Mouse (Mus musculus): ENCODE data around the gene Gpc4.
A peak's percentile ranks its signal among the peaks of the same experiment; 100 is the strongest.

Gene Gpc4

DNA sequence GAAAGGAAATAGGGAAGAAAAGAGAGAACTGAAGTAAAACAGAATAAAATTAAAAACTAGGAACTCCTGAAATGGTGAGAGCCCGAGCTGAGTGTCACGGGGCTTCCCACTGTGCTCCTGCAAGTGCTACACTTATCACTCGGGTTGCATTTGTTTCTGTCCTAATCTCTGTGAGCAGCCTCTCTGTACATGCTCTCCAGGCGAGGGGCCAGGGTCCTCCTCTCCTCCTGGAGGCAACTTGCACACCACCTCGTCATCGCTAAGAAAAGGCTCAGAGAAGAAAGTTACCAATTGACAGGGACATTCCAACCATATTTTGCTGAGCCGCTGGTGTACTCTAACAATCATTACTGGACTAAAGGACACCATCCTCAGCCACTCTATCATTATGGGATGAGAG is 14.0 kb downstream of the Gpc4 start:
- no peak for DNase-seq (ENCODE audit: low spot score in 2 of 2)

DNA sequence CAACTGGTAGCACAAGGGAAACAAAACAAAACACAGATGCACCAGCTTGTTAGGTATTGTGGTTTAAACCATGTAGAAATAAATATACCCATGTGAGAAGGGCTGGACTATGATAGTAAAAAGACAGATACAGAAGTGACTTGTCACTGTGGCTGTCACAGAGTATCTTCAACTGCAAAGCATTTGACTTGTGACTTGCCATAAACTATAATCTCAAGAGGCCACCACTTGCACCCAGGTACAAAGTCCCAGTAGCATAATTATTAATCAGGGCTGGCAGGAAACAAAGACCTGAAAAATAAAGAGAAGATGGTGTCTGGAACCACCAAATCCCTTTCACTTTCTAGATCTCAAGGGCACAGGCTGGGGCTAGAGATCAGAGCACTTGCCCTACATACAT is 19.5 kb downstream of the Gpc4 start:
- DNase-seq (ENCODE audit: low spot score in 2 of 2) = no peak

DNA sequence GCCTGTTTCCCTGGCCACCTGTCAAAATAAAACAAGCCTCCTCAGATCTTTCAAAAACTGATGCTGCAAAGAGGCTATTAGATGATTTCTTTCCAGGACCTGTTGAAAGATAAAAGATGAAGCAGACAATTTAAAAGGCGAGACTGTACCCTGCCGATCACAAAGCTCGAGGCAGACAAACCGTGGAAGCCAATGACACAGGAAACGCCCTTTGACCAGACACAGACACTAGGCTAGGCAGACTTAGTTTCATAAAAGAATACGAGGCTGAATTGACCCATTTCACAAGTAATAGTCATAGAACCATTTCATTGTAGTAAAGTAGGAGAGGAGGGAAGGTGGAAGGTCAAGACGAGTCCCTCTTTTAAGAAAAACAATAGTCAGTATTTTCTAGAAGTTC is 20.6 kb downstream of the Gpc4 start:
- no peak for DNase-seq (ENCODE audit: low spot score in 2 of 2)

DNA sequence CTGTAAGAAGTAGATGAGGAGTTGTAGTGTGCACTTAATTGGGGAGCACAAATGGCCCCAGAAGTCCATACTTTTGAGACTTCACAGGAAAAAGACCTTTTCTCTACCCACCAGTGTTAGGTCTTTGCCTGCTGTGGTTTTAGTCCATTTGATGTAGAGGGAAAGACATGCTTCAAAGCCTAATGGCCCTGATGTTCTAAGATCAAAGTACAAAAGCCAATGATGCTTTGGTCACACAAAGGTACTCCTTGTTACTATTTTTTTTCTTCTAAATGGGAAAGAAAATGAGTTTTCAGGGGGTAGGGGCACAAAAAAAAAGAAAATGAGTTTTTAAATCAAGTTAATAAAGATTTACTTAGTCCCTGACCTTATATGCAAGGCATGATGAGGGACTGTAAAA is 24.7 kb downstream of the Gpc4 start:
- DNase-seq (ENCODE audit: low spot score in 2 of 2) = no peak

DNA sequence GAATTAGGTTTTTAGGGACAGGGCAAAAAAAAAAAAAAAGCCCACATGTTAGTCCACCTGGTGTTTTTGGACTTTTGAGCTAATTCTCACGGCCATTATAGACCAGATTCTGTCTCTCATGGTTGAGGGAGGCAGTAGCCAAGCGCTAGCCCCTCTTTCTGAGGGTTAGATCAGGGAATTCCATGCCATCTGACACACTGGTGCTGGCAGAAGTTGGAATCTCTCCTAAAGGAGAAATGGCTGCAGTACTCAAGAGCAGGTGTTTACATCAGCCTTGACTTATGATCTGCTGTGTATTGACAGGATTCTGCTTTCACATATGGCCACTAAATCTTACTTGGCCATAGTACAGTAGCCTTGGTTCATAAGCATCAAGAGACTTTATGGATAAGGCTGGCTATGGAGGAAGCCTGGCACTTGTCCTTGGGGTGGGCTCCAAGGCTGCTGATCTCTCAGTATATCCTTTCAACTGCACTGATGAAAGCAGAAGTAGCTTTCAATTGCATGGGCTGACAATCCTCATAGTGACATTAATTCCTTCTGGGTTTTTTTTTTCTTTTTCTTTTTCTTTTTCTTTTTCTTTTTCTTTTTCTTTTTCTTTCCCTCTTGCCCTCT is 26.5 kb downstream of the Gpc4 start:
- DNase-seq (ENCODE audit: low spot score in 2 of 2) = no peak

DNA sequence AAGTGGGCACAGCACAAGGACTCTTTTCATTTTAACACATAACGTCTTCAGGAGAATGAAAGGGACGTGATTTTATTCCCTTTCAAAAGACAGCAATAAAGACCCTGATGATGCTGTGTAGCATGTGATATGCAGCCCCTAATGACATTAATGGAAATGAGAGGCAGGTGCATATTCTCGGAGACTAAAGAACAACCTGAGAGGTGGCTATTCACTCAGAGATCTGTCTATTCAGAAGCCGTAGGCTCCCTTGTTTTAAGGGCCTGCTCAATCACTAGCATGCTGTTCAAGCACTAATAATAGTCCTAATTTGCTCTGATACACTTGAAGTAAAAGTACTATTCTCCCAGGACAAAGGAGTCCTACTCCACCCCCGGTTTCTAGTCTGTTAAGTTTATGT is 27.0 kb downstream of the Gpc4 start:
- DNase-seq (ENCODE audit: low spot score in 2 of 2) = no peak

DNA sequence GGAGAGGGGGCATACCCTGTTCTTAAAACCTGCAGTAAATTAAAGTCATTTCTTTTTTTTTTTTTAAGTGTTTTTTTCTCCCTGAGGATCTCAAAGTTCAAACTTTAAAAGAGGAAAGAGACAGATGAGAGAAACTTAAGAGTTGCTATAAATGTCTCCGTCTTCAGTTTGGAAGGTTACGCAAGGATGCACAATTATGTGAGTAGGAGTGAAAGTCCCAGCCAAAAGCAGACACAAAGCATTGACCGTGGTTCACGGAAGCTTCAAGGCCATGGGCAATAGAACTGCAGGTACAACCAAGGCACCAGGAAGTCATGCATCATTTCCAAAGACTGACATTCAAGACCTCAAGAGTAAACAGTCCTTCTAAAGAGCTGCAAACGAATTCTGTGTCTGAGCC is 28.5 kb downstream of the Gpc4 start:
- no peak for DNase-seq (ENCODE audit: low spot score in 2 of 2)

DNA sequence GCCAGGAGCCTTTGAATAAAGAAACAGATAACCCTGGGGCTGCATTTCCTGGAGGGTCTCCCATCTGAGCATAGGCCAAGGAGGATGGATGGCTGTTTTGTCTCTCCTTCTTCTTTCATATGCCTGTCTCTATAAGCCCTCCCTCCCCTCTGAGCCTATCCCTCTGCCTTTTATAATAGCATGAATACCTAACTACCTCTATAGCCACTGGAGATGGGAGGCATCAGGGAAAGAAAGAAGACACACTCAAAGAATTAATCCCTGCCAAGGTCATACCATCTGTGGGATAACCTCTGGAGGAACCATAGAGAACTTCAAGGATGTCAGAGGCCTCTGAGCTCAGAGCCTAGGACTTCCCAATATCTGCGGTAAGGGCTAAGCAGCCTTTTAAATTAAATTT is 35.4 kb downstream of the Gpc4 start:
- no peak for DNase-seq (ENCODE audit: low spot score in 2 of 2)

DNA sequence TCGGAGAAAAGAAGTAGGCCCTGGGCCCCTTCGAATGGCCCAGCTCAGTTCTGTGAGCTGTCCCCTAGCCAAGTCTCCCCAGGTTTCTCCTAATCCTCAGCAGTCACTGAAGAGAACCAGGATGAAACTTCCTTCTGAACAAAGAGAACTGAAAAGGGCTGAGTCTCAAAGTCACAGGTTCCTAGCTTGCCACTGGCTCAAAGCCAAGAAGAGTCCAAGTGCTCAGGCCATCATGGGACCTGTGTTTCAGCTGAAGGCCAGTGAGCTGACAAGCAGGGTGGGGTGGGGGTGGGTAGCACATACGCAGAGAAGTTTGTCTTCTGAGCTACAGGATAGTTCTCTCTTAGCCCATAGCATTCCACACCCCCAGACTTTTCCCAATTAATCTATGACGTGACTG is 36.3 kb downstream of the Gpc4 start:
- DNase-seq (ENCODE audit: low spot score in 2 of 2) = no peak

DNA sequence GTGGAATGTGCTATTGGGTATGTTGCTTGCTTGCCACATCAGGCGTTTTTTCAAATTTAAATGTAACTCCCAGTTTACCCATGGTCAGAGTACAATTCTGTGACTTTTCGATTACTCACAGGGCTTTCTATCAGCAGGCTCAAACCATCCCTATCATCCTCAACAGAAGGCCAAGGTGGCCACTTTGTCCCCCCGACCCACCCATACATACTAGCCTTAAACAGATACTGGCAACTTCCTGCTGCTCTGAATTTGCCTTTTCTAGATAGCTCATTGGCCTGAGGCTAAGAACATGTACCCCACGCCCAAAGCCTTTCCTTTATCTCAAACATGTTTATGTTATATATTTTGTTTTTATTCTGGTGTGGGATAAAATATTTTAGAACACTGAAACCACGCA is 51.4 kb downstream of the Gpc4 start:
- no peak for DNase-seq (ENCODE audit: low spot score in 2 of 2)

DNA sequence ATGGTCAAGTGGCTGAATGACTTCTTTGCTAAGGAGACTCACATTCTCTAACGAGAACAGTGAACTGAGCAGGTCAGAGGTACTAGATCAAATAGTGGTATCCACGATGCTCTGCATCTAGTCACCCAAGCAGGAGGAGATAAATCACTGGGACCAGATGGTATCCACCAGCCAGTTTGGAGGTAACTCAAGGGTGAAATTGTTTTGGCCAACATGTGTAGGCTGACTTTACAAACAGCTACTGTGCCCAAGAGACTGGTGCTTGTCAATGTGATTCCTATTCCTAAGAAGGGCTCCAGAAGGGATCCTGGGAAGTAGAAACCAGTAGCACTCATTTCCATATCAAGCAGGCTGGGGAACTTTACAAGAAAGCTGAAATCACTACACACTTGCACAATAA is 55.4 kb downstream of the Gpc4 start:
- DNase-seq (ENCODE audit: low spot score in 2 of 2) = no peak

DNA sequence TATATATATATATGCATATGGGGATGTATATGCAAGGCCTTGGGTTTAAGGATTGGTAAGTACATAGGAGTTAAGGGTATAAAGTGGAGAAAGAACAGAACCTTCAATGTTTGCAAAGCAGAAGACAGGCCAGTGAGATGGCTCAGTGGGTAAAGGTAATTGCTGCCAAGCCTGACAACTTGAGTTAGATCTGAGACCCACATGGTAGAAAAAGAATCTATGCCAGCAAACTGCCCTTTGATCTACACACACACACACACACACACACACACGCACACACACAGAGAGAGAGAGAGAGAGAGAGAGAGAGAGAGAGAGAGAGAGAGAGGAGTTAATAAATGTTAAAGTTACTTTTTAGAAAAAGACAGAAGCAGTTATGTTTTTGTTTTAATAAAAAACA is 56.1 kb downstream of the Gpc4 start:
- no peak for DNase-seq (ENCODE audit: low spot score in 2 of 2)

DNA sequence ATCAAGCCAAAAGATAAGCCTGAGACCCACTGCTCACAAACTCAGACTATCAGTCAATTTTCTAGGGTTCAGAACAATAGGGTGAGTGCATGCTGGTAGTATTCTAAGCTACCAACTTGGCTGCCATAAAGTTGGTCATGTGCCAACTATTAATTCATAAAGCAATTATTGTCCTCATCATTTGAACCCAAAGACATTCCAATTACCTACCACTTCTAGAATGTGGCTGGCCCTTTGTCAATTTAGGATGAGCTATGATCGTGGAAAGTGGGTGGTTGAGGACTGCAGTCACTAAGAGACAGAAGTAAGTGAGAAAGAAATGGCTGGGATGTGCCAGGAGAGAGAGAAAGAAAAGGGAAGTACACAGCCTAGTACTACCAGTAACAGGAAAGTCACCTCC is 61.3 kb downstream of the Gpc4 start:
- DNase-seq (ENCODE audit: low spot score in 2 of 2) = no peak

DNA sequence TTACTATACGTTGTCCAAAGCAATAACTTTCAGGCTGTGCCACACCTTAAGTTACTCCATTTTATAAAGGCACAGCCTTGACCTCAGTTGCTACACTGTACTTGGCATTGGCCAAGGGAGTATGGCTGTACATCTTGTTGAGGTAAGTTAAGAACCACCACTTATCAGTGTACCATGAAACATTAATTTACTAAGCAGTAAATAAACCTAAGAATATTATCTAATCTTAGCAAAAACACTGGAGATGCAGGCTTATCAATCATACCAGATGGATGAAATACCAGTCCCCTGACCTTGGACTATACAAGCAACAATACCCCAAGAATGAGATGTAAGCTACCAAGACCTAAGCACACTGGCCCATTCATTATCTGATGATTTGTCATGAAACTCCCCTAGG is 63.1 kb downstream of the Gpc4 start:
- no peak for DNase-seq (ENCODE audit: low spot score in 2 of 2)

DNA sequence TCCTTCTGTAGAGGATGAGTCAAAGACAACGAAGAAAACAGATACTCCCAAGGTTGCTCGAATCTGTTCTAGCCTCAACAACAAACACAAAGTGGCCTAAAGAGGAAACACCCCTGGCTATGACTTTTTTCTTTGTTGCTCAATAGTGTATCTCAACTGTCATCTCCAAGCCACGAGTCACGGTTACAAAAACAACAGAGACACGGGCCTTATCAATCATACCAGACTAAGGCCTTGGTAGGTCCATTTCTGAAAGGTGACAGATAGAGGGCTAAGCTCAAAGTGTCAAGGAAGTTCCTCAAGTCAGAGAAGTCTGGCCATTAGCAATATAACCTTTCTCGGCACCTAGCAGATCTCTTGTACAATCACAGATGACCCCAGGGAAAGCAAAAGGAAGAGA is 63.6 kb downstream of the Gpc4 start:
- no peak for DNase-seq (ENCODE audit: low spot score in 2 of 2)

DNA sequence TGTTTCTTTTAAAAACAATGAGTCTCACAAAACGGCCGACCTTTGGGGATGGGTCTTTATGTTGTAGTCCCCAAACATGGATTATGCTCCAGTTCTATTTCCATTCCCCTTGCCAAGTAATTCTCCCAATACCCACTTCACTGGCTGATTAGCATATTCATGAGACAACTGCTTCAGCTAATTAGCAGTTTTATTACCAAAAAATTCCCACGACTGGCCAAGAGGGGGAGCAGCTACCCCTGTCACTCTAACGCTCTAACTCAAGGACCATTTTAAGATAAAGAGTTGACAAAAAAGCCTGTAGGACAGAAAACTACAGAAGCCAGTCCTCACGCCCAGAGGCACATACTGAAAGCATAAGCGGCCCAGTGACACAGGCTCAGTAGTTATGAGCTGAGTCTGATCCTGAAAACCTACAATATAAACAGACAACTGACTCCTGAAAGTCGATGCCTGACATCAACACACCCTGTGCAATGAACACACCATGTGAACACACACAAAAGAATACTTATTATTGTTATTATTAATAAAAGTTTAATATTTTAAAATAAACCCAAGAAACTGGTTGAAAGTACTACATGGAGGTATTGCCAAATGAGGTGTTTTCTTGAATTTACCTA is 77.2 kb downstream of the Gpc4 start:
- DNase-seq (ENCODE audit: low spot score in 2 of 2) = no peak

DNA sequence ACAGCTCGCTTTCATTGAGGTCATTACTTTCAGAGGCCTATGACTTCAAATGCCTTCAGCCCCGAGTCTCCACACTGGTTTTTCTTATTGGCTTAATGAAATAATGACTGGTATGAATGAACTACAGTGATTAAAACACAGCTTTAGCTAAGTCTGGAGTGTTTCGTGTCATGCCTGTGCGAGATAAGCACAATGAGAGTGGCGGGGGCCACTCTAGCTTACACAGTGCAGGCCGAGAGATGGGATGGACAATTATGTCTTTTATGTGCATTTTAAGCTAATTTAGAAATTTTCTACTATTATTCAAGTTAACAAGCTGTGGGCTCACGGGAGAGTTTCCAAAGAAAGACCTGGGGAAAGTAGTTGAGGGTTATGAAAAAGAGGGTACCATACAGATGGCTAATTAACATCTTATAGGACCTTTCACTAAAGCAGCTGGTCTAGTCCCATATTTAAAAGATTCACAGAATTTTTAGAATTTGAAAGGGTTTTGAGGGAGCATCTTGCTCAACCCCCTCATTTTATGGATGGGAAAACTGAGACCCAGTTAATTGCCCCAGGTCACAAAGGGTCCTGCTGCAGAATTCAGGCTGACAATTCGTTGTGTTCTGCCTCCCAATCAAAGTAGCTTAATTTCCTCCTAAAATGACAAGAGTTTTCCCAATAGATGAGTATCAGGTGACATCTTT is 78.0 kb downstream of the Gpc4 start:
- no peak for DNase-seq (ENCODE audit: low spot score in 2 of 2)

DNA sequence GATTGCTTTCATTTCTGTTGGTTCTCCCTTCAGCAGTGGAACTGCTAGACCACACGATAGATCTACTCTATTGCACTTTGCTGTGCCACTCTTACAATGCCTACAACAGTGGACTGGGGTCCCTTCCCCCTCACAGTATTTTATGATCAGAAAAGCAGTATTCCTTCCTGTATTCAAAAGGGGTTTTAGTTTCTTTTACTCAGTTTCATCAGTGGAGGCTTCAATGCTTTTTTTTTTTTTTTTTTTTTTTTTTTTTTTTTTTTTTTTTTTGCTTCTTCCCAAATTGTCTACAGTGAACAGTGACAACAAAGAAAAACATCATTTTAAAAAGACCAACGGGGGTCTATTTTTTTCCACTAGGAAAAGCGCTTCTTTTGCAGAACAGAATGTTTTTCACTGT is 81.5 kb downstream of the Gpc4 start:
- DNase-seq (ENCODE audit: low spot score in 2 of 2) = no peak

DNA sequence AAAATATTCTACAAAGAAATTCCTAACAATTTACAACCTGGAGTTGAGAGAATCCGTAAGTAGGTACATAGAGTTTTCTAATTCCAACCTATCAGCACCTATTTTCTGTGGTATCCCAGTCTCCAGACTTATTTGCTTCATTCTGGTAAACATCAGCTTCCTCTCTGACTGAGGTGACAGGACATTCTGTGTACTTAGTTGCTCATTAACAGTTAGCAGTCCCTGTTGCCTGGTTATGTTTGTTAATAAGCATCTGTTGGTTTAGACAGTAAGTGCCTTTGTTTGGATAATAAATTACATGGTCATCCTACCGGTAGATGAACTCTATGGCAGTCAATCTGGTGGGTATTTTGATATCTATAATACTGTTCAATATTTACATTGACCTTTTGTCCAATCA is 92.6 kb downstream of the Gpc4 start:
- no peak for DNase-seq (ENCODE audit: low spot score in 2 of 2)

DNA sequence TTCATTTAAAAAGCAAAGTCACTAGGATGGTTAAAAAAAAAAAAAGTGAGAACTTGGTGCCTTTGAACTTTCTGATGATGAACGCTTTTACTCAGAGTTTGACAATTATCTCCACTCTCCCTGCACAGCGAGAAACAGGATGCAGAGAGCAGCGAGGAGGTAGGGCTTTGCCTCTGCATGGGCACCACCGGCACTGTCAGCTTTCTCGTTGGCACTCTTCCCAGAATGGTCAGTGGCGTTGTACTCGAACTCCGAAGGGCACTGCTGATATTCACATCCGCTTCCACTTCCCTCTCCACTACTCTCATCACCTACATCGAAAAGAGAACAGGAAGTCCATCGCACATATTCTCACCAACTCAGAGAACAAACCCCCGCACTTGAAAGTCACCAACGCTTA is 111.6 kb downstream of the Gpc4 start:
- DNase-seq (ENCODE audit: low spot score in 2 of 2) = peak; percentile 1

DNA sequence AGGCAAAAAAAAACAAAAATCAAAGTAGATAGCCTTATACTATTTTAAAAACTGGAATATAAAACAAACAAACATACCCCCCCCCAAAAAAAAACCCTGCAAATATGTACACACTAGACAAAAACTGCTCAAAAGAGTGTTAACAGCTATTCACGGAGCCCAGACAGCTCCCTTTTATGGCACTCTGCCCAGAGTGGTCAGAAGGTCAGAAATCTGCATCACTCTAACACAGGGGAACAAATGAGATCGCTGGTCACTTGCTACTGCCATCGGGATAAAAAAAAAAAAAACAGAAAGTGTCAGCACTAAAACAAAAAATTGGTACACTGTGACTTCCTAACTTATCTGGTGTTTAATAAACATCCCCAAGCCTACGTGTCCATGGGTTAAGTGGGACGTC is 113.0 kb downstream of the Gpc4 start:
- no peak for DNase-seq (ENCODE audit: low spot score in 2 of 2)

DNA sequence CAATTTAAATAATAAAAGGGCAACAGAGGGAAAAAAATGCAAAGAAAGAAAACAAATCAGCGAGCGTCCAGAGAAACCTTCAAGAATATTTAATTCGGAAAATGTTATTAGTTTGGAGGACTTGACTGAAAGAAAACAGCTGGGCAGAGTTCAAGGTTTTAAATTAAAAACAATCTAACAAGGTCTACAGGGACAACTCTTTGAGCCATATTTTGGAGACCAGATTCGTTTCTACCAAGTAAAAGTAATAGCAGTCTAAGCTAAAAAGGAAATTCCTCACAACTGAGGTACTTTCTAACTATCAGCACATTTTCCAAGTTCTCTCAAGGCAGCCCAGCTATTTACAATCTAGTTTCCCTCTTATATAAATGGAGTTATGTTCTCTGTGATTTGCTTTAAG is 114.1 kb downstream of the Gpc4 start:
- no peak for DNase-seq (ENCODE audit: low spot score in 2 of 2)

DNA sequence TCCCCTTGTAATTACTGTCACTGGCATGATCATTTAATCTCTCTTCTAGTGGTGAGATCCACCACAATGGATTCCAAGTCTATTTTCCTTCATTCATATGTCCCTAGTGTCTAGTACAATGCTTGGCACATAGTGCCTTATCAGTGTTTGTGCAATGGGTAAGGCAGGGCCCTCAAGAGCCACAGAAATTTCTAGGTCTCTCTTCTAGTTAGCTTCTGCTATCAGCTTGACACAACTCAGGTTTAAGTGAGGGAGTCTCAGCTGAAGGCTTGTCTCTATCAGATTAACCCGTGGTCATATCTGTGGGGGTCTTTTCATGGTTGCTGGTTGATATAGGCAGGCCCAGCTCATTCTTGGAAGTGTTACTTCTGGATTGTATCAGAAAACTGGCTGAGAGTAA is 125.2 kb downstream of the Gpc4 start:
- no peak for DNase-seq (ENCODE audit: low spot score in 2 of 2)

DNA sequence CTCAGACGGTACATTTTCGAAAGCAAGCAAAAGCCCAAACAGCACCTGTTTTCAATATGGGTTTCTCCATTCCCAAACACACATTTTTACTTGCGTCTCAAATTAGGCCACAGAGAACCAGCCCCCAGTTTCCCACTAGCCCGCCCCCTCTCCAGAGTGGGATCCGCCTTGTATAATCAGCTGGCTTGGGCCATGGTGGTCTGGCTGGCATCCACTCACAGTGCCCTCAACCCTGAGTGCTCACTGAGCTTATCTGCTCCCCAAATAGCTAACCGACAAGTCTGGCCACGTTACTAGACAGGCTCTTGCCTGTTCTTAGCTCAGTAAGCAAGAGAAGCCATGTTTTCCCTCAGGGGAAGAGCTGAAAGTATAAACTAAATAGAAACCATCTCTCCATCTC is 134.9 kb downstream of the Gpc4 start:
- no peak for DNase-seq (ENCODE audit: low spot score in 2 of 2)
